Mouse (Mus musculus): ENCODE measurements at regions not wholly inside any gene's neighbourhood (a gene's known extent, or its start where the extent isn't known, plus 50 kb on each side); places are given as distances from the start of the nearest gene placed in this dataset.

DNA sequence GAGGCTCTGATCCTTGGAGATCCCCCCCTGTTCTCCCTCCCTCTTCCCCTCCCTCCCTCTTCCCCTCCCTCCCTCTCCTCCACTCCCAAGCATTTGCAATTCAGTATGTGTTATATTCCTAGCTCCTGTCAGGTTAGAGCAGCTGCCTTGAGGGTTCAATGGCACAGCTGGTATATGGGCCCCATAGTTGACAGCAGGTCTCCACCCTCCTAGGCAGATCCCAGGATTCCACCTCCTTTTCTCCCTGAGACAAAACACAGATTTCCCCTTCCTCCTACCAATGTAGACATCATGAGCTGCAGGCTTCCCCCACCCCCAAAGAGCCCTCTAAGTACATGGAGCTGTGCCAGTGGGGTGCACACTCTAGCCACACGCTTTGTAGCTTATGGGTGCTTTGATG is 137.8 kb downstream of the Unc5cl start:
- no peak for DNase-seq (ENCODE audit: low read depth, low spot score)
- 76% methylated on average over 1 of the region's 1 CpGs for WGBS

DNA sequence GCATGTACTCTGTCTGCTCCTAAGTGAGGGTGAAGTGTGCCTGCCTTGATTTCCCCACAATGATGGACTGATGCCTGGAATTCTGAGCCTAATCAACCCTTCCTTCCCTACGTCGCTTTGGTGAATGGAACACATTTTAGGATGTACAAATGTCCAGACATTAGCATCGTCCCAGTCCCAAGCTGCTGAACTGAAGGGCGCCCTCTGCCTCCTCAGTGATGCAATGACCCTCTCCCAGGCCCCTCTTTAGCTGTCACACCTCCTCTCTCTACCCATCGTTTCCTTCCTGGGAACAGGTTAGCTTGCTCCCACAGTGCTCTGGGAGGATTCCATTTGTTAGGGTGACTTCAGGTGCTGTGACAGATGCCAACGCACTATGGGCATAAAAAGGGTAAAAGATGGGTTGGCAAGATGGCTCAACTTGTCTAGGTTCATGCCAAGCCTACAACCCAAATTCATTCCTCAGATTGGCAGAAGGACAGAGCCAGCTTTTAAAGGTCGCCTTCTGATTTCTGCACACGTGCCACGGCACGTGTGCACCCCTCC is 140.8 kb downstream of the Unc5cl start:
- no peak for DNase-seq (ENCODE audit: low read depth, low spot score)
- whole genome bisulfite sequencing: 74% methylated on average over 10 of the region's 10 CpGs

DNA sequence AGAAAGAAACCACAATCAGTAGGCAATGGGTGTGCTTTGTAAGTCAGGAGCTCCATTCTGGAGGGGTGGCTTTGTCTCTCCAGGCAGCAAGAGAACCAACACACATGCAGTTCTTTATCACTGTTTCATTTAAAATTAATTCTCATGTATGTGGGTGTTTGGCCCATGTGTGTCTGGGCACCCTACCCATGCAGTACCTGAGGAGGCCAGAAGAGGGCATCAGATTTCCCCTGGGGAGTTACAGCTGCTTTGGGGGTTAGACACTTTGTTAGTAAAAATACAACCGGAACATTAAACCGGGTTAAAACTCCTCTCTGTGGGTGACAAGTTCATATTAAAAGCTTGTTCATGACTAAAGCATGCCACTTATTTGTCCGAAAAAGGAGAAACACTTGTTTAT is 141.7 kb downstream of the Unc5cl start:
- WGBS: 82% methylated on average over 3 of the region's 3 CpGs
- DNase-seq (ENCODE audit: low read depth, low spot score): no peak

DNA sequence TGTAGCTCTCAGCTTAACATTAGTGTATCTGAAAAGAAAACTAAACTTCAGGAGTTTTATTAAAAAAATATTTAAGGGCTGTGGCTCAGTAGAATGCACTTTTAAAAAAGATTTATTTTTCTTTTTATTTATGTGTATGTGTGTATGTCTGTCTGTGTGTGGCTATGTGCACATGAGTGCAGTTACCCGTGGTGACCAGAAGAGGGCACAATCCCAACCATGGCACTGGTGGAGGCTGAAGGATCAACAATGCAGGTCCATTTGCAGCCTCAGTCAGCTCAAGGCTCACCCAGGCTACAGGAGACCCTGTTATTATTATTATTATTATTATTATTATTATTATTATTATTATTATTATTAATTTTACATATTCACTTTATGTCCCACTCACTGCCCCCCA is 142.6 kb downstream of the Unc5cl start:
- DNase-seq (ENCODE audit: low read depth, low spot score): no peak
- WGBS: 93% methylated on average over 1 of the region's 1 CpGs

DNA sequence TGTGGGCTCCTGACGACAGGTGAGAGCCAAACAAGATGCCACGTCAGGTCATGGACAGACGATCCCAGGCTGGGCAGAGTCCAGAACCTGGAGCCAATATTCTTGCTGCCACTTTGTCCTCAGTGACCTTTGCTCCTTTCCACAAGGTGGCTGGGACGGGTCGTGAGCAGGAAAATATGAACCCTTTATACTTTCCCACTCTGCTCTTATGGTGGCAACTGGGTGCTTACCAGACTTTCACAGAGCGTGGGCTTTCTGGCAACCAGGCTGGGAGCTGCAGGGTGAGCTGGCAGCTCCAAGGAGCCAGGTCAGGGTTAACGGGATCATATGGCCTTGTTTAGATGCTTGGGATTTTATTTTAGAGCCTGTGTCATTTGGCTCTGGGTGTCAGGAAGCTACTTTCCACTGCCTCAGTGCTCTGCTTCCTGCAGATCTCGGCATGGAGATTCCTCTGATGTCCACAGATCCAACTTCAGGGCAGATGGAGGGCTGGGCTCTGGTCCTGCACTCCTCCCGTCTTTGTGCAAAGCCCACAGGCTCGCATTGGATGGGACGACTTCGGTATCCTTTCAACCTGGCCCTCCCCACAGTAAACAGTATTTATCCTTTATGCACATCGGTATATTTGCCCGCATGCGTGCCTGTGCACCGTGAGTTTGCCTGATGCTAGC is 143.9 kb downstream of the Unc5cl start:
- WGBS: 69% methylated on average over 16 of the region's 16 CpGs
- no peak for DNase-seq (ENCODE audit: low read depth, low spot score)

DNA sequence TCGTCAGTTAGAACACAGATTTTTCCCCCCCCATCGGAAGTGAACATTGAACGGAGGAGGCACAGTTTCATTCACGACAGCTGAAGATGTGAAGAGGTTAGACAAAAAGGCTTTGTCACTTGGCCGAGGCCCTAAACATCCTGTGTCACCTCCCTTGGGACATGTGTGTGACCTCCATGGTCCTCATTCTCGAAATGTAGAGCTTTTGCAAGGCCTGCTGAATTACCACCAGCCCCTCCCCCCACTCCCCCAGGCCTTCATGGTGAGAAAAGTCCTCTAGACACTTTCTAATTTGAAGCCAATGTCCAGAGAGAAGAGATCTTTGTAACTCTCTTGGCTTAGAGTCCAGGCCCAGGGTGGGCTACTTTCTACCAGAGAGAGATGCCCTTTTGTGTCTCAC is 145.5 kb downstream of the Unc5cl start:
- DNase-seq (ENCODE audit: low read depth, low spot score): no peak
- WGBS: 79% methylated on average over 6 of the region's 6 CpGs

DNA sequence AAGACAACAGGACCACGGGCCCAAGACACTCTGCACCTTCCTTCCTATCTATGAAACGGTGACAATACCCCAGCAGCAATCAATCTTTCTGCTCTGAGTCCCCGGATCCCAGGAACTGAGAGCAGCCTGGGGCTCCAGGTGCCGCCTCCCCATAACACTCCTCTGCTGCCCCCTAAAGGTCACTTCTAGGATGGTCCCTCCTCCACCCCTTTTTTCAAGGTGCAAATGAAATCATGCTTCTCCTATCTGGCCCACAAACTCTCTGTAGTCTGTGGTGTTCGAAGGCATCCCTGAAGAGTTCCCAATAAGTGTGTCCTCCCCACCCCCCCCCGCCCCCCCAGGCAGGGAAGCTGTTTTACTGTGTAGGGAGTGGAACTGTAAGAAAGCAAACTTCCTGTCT is 147.9 kb downstream of the Unc5cl start:
- DNase-seq (ENCODE audit: low read depth, low spot score): peak; percentile 46
- WGBS: 2% methylated on average over 6 of the region's 6 CpGs

DNA sequence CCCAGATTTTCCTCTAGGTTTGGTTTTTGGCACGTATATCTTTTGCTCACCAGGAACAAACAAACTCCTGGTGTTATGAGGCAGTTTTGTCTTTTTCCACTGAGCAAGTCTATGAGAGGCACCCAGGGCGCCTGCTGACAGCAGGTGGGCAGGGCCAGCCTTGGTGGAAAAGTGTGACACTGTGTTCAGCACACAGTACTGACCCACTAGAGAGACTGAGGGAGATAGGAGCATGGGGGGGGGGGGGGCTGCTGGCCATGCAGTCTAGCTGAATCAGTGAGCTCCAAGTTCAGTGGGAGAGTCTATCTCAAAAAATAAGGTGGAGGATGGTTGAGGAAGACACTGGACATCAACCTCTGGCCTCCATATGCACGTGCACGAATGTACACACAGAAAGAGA is 152.1 kb downstream of the Unc5cl start:
- DNase-seq (ENCODE audit: low read depth, low spot score): no peak
- WGBS: 74% methylated on average over 4 of the region's 4 CpGs

DNA sequence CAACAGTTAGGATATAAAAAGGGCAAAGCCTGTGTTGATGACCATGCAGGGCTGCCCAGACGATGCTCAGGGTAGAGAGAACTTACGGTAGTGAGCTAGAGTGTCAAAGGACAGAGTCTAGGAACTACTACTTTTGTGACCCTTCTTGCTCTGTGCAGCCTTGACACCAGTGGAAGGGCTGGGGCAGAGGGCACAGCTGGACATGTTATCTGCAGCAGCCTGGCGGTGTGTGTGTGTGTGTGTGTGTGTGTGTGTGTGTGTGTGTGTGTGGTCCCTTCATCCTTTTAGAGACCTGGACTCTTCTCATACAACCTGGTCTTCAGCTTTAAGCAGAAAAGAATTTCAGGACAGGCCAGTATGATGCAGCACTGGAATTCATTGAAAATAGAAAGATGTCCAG is 153.6 kb downstream of the Unc5cl start:
- no peak for DNase-seq (ENCODE audit: low read depth, low spot score)
- 86% methylated on average over 3 of the region's 3 CpGs for WGBS

DNA sequence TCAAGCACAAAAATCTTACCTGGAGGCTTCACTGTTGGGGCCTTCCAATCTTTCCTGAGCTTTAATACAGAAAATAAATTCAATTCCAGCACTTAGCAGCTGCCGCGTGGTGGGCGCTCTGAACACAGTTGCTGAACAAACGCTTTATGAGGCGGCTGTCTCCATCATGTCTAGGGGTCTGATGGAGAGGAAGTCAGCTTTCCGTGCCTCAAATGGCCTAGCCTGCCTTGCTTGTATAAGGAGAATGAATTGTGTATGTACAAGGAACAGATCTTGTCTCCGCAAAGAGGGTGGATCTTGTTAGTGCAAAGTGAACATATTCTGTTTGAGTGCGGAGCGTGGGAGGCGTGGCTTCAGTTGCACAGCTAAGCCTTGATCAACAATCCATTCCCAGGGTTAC is 155.4 kb downstream of the Unc5cl start:
- DNase-seq (ENCODE audit: low read depth, low spot score): no peak

DNA sequence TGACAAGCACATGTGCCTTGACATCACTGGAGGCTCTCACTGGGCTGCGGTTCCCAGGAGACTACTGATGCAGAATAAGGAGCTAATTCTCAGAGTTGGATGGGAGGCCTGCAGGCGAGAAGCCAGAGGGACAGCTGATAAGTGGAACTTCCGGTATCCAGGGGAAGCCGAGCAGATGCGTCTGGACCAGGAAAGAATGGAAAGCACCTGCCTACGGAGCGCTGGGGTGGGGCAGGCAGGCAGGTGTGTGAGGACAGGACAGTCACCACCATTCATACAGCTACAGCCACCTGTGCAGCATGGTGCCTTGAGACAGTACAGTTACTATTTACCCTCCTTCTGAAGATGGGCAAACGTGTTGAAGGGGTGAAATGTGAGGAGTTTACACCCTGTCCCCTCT is 156.1 kb downstream of the Unc5cl start:
- no peak for DNase-seq (ENCODE audit: low read depth, low spot score)
- WGBS: 24% methylated on average over 8 of the region's 8 CpGs

More for the DNA sequence above, 155.4 kb downstream of the Unc5cl start:
- 82% methylated on average over 10 of the region's 10 CpGs for WGBS

DNA sequence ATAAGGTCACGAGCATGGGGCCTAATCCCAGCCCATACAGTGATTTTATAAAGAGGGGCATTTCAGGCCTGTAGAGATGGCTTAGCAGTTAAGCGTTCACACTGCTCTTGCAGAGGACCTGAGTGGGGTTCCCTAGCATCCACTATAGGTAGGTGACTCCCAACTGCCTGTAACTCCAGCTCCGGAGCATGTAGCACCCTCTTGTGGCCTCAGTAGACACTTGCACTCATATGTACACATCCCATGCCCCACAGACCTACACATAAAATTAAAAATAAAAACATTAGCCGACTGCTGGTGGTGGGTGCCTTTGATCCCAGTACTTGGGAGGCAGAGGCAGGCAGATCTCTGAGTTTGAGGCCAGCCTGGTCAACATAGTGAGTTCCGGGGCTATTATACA is 158.8 kb downstream of the Unc5cl start:
- 92% methylated on average over 5 of the region's 5 CpGs for WGBS
- DNase-seq (ENCODE audit: low read depth, low spot score): no peak

DNA sequence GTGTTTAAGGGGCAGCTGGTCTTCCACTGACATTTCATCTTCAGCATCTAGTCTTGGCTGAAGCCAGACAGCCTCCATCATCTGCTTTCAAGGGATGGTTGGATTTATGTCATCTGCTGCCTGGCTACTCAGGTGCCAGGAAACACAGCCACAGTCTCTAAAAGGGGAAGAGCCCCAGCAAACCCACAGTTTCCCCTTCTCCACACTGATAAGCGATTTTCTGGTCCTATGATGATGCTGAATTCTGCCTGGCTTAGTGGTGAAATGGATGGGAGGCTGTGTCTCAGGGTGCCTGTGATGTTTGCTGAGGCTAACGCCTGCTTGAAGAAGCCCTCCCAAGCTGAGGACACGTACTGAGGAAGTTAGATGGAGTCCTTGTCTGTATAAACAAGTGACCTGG is 160.5 kb downstream of the Unc5cl start:
- 50% methylated on average over 3 of the region's 3 CpGs for WGBS
- DNase-seq (ENCODE audit: low read depth, low spot score): no peak

DNA sequence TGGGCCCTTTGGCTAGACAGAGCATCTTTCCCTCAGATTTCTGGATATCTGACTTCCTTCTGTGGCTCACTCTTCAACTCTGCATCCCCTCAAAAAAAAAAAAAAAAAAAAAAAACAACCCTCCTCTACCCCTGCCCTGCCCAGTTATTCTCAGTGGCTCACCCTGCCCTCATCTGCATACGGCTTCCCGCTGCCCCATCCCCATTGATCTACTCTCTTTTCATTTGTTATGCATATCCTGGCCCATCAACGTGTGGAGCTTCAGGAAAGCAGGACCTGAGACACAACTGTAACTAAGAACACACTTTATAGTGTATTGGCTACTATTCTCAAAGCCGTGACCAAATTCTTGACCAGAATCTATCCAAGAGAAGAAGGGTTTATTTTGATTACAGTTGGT is 161.5 kb downstream of the Unc5cl start:
- WGBS: 67% methylated on average over 4 of the region's 4 CpGs
- no peak for DNase-seq (ENCODE audit: low read depth, low spot score)

DNA sequence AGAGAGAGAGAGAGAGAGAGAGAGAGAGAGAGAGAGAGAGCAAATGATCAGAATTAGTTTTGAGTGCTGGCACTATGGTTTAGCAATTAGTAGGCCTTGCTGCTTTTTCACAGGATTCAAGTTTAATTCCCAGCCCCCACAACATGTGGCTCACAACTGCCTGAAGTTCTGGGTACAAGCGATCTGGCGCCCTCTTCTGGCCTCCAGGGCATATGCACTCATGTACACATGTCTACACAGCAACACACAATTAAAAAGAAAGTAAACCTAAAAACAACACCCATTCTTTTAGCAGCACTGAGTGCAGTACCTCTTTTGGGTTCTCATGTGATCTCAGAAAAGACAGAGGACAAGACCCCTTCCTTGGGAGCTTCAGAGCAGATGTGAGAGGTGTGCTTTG is 166.2 kb downstream of the Unc5cl start:
- DNase-seq (ENCODE audit: low read depth, low spot score): no peak
- WGBS: 73% methylated on average over 2 of the region's 2 CpGs

DNA sequence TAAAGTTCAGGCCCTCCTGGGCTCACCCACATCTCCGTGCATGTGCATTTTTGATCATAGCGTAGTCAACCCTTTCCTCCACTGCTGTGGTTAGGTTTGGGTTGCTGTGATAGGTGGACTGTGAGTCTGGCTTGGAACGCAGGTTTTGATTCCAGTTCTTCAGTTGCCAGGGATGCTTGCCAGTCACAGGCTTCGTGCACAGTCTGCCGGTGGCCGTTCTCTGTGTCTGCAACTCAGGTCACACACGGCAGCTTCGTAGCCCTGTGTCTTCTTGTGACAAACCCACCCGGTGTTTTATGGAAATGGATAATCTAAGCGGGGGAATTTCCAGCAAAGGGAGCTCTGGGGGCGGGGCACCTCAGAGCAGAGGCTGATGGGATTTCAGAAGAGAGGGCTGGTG is 167.0 kb downstream of the Unc5cl start:
- WGBS: 88% methylated on average over 11 of the region's 11 CpGs
- no peak for DNase-seq (ENCODE audit: low read depth, low spot score)

DNA sequence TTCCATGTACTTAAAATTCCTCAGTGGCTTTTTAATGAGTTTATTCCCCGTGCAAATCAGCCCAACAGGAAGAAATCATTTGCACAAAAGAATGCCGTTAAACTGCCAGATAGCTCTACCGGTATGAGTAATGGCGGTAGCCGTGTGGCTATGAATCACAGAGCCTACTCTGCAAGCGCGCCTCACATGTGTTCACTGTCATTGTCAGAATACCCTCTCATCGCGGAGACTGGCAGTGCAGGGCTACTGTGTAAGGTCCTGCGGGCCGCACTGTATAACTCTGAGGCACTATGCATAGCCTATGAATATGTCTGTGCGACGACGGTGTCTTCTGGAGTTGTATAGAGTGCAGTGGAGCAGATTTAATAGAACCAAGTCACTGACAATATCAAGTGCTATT is 170.2 kb downstream of the Unc5cl start:
- DNase-seq (ENCODE audit: low read depth, low spot score): no peak
- 75% methylated on average over 14 of the region's 14 CpGs for WGBS

DNA sequence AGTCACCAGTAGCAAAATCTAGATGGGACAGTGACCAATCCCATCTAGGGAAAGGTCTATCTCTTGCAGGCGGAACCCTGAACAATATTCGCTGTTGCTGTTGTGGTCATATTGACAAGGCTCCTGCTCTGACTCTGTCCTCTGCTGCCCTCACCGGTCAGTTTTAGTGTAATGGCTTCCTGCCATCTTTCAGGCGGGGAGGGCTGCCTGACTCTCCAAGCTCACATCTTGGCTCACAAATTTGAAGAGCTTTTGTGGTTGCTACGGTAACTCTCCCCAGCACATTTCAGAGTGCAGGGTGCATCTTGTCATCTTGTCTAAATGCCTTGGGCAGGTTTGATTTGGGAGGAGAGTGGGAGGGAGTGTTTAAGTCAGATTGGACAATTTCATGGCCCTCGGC is 171.3 kb downstream of the Unc5cl start:
- DNase-seq (ENCODE audit: low read depth, low spot score): no peak
- 77% methylated on average over 6 of the region's 6 CpGs for WGBS

DNA sequence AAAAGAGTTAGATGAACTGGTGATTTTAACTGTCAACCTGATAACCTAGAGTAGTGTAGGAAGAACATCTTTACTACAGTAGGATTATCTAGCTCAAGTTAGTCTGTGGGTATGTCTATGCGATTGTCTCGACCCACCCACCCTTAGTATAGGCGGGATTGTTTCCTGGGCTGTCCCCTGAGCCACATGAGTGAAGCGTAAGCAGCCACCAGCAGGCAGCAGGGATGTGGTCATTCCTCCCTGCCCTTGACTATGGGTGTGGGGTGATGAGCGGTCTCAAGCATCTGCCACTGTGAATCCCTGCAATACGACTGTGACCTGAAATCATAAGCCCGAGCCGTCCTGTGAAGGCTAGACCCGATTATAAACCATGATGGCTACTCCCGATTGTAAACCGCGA is 184.9 kb downstream of the Unc5cl start:
- 80% methylated on average over 12 of the region's 12 CpGs for WGBS

DNA sequence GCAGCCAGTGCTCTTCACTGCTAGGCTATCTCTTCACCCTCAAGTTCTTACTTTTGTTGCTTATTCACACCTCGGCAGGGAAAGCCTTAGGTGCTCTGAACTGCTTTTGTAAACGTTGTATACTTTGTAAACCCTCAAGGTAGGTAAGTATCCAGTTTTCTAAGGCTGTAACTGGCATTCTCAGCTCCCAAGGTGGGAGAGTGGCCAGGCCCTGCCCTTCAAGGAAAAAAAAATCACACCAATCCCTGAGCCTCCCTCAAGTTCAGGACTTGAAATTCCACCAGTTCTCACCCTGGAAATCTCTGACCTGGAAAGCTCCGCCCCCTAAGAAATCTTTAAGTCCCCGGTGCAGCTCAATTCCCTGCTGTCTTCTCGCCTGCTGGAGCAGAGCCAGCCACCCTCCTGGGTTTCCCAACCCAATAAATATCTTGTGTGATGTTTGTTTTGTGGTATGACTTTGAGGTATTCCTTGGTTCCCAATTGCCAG is 188.9 kb downstream of the Unc5cl start:
- no peak for DNase-seq (ENCODE audit: low read depth, low spot score)
- 15% methylated on average over 5 of the region's 5 CpGs for WGBS

More for the DNA sequence above, 184.9 kb downstream of the Unc5cl start:
- no peak for DNase-seq (ENCODE audit: low read depth, low spot score)

DNA sequence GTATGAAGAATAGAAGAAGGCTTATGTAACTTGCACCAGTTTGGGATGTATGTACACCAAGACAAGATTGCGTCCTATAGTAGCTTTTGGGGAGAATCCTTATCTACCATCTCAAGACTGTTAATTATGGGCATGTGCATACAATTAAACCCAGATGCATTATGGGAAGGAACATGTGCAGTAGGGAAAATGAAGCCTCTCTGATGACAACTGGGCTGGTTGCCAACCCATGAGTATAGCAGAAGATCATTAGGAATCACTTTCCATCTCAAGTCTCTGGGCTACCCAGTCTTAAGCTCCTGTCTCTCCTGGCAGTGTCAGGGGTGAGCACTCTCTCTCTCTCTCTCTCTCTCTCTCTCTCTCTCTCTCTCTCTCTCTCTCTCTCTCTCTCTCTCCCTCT is 190.4 kb downstream of the Unc5cl start:
- WGBS: 90% methylated on average over 1 of the region's 1 CpGs
- no peak for DNase-seq (ENCODE audit: low read depth, low spot score)
